Mouse (Mus musculus) cerebellum, adult 9-10 months (tissue): ENCODE data around the gene Reck.
A peak's percentile ranks its signal among the peaks of the same experiment; 100 is the strongest.

Experiments
- DNase-seq: peaks from one replicate; pipeline ENCODE4 v3.0.0; 2022

The Reck gene

DNA sequence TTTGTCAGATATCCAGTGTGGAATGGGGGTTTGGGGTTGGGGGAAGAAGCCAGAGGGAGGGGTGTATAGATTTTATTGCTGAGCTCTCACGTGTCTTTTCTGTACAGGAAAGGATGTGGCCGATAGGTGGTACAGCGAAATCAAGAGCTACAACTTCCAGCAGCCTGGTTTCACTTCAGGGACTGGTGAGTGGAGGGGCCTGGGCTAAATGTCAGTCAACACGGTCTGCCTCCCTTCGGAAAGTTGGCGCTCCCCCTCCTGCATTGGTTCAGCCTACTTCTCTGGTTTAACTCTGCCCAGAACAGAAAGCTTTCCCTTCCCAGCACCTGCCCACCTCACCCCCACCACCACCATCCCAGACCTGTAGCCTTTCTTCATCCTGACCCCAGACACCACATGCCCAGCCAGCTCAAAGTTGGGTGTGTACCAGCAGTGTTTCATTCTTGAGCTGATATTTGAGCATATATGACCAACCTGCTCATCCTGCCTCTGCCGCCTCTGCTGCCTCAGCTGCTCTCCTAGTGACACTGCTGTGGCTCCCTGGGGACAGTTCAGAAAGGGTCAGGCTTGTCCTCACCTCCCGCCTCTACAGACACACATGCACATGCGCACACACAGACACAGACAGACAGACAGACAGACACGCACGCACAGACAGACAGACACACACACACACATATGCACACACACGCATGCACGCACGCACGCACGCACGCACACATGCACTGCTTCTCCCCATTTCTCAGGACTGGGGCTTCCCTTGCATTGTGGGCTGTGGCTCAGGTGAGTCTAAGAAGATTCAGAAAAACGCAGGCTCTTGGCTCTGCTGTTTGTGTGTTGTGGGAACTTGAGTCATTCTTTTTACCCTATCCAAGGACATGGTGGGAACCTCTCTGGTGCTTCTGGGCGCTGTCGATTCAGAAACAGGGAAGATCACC lies 95.3 kb downstream of the Reck start:
- DNase-seq = no peak

DNA sequence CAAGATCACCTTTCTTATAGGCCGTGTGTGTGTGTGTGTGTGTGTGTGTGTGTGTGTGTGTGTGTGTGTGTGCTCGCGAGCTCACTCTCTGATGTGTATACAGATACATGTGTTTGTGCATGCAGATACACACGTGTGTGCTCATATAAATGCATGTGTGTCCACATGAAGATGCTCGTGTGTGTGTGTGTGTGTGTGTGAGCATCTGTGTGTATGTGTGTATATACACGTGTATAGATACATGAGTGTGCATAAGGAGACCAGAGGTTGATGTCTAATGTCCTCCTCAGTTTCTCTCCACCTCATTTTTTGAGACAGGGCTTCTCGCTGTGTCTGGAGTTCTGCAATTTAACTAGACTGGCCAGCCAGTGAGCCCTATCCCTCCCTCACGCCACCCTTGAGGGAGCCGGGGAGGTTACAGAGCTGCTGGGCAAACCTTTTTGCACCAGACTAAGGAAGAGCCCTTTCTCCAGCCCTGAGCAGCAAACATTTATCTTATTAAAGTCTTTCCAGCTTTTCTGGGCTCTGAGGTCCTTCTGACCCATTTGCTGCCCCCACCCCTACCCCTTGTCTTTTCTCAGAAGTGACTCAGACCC lies 96.3 kb downstream of the Reck start:
- DNase-seq = no peak

DNA sequence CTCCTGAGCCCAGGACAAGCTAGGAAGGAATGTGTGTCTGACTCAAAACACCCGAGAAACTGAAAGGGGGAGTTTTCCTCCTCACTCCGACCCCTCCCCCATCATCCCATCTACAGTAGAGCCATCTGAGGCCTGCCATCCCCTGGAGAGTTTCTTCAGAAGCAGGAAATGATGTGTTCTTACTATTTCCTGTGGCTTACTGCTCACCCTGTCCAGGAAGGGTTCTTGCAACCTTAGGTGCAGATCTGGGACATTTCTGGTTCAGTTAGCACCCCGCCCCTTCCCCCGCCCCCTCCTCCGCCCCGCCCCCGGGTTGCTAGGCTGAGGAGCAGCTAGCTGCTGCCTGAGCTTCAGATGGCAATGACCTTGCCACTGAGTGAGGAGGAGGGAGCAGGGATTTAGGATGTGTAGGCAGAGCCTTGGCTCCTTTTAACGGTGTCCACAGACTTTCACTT lies 96.8 kb downstream of the Reck start:
- no peak for DNase-seq

DNA sequence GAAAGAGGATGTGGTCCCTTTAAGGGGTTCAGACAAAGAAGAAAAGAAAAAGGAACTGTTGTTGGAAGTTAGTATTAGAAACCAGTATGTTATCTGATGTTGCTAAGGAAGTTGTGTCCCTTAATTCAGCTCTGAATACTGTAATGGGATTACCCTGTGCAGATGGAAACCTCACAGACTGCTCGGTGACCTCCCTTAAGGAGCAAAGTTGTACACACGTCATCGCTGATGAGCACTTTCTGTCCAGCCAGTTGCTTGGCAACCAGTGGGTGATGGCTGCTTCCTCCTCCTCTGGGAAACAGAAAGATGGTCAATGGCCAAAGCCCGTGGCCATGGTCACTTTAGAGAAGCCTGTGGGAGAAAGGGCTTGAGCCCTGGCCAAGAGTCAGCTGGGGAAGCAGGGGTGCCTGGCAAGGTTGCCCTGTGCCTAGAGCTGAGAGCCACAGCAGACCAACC lies 98.2 kb downstream of the Reck start:
- peak; percentile 28 for DNase-seq

DNA sequence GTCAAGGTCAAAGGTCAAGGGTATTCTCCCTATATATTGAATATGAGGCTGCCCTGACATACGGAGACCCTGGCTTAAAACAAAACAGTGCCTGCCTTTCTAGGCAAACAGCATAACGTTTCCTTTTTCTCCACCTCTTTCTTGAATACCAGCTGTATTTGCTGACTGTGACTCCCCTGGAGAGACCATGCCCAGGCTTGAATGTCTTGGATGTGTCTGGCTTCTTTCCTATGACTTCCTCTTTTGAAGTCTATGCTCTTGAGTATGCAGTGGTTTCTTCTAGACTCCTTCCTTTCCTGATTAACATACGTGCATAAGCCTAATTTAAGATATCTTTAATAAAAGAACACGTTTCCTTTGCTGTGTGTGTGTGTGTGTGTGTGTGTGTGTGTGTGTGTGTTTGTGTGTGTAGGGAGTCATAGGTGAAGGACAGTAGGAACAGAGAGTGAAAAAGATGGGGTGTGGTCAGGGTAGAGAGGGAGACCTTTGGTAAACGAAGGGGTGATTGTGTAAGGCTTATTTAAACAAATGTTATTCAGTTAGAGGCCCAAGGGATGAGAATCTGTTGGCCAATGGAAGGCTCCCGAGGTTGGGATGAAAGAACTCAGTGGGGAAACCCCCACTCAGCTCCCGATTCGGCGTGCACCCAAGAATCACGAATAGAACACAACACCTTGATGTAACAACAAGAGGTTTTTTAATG lies 99.7 kb downstream of the Reck start:
- DNase-seq = no peak

DNA sequence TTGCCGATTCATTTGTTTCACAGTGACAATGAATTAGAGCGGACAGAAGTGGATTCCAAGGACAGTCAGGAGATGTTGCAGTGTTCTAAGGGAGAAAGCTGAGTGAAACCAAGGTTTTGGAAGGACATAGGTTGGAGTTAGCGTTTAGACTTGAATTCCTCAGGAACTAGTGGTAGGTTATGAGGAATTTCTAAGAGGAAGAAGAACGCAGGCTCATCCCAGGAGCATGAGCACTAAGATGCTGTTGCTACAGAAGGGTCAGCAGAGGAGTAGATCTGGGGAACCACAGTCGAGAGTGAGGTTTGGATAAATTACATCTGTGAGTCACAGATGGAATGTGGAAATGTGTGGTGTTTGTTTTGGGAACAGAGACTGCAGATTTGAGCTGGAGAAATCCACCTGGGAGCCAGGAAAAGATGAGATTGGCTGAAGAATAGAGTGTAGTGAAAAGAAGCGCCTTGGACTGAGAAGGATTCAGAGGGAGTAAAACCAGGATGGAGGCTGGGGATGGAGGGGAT lies 101.0 kb downstream of the Reck start:
- DNase-seq = no peak

DNA sequence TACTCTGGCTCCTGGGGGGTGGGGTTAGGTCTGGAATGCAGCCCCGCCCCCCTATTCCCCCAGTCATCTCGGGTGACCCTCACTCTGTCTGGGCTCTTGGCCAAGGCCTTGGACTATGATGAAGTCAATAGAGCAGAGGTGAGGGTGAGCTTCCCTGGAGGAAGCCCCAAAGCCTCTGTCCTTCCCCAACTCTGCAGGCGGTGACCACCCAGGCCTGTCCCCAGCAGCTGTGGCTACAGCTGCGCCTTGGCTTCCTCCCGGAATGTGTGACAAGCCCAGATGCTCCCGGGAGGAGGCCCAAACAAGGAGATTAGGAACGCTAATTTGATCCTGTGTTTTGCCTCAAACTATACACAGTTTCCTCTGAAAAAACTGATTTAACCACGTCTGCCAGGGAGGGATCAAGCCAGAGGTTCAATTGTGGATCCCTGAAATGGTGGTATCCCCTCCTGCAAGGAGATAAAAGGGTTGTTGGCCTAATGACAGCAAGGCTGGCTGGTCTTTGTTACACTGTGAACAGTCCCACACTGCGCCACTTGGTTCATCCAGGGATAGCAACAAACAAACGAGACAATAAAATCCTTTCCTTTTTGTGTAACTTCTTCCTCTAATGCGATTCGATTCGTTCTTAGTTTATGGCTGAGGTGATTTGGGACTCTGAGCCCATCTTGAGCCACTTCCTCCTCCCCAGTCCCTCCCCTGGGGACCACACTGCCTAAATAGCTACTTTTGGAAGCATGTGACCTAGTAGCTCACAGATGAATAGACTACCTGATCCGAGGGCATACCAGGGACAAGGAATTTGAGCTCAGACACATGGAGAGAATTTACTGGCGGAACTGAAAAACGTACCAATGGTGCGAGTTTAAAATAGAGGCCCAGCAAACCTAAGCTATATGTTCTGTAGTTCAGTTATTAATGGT lies 103.5 kb downstream of the Reck start:
- DNase-seq = no peak

DNA sequence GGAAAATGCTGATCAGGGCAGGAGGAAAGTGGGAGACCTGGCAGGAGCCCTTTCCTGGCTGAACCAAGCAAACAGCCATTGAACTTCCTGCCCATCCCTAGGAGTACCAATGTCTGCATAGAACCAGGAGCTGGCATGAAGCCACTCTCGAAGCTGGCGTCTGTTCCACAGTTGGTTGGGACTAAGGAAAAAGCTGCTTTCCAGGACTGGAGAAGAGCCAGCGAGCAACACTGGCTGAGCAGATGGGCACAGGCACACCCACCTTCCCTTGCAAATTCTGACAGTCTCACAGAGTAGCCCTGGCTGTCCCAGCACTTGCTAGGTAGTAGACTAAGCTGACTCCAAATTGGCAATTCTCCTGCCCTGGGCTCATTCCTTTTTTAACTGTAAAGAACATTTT lies 104.4 kb downstream of the Reck start:
- peak; percentile 79 for DNase-seq

DNA sequence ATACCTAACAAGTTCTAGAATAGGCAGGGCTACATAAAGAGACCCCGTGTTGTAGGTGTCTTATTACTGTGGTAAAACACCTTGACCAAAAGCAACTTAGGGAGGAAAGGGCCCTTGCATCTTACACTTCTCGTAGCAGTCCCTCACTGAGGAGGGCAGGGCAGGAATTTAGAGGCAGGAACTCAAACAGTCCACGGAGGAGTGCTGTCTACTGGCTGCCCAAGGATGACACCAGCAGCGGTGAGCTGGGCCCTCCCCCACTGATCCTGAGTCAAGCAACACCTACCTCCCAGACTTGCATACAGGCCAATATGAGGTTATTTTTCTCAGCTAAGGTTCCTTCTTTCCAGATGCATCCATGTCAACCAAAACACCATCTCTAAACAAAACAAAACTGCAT lies 104.9 kb downstream of the Reck start:
- no peak for DNase-seq

DNA sequence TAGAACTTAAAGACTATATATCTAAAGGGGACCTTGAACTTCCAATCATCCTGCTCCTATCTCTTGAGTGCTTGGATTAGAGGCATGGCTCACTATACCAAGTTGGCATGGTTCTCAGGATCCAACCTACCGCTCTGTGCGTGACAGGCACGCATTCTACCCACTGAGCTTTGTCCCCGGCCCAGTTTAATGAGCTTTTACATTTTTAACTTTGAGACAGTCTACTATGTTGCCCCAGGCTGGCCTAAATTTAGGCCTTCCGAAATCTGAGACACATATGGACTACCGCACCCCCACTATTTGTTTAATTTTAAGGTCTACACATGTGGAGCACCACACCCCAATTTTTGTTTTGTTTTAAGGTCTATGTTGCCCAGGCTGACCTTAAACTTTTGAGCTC lies 105.5 kb downstream of the Reck start:
- DNase-seq = no peak

DNA sequence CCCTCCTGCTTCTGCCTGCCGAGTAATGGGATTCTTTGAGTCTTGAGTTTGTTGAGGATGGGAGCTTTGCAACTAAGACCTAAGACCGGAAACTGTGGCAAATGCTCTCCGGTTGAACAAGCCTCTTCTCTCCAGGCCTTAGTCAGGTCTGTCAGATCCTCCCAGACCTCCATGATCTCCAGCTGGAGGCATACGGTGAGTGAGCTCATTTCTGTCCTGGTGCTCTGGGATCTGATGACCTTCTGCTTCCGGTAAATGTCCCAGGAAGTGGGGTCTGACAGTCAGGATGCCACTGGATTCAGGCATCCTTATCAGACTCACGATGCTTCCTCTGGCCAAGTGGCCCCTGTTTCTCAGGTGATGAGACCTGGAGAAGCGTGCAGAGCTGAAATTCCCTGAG lies 105.9 kb downstream of the Reck start:
- no peak for DNase-seq

DNA sequence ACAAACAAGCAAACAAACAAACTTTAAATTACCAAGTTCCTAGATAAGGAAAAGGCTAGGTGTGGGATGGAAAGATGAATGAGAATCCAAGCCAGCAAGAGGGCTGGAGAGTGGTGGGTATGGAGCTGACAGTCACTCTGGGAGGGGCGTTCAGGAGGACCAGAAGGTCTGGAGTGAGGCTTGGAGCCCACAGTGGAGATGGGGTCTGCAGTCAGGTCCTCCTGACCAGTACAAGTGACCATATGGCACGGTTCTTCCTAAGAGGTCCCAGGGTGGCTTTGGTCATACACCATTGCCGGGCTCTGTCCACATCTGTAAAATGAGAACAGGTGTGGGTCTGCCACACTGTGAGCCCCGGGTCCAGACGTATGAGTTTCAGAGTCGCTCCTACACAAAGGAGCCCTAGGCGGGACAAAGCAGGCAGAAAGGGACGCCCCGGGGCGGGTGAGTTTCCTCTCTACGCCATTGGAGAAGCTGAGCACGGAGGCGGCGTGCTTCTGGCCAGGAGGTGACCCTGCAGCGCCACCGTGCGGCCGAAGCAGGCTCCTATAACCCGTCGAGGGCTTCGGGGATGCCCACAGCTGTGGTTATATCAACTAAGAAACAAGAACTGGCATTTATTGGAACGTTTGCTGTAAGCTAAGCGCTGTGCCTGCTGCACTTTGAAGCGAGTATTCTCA lies 106.9 kb downstream of the Reck start:
- DNase-seq = peak; percentile 82

DNA sequence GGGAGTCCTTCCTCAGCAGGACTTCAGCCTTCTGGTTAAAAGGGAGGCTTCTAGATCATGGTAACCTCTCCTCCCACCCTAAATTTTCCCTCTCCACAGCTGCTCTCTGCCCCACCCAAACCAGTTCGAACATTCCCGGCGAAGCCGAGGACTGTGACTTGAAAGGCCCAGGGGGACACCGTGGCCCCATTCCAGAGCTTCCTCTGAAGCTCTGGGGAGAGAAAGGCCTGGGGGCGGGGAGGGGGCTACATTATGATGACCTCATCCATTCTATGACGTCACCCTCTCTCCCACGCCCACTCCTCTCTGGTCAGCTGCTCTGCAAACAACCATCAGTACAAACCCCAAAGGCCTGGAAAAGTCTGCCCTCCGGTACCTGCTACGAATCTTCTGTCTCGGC lies 107.9 kb downstream of the Reck start, which contains the start of gene Ccin:
Gene Ccin, plus strand, starts transcription at position 303 of the 400 bp plus-strand sequence.
- no peak for DNase-seq

DNA sequence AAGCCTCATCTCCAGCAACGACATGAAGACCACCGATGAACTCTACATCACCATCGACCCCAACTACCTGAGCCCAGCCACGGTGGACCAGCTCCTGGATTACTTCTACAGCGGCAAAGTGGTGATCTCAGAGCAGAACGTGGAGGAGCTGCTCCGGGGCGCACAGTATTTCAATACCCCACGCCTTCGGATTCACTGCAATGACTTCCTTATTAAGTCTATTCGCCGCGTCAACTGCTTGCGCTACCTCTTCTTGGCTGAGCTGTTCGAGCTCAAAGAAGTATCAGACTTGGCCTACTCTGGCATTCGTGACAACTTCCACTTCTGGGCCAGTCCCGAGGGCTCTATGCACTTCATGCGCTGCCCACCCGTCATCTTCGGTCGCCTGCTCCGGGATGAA lies 108.4 kb downstream of the Reck start:
- no peak for DNase-seq

DNA sequence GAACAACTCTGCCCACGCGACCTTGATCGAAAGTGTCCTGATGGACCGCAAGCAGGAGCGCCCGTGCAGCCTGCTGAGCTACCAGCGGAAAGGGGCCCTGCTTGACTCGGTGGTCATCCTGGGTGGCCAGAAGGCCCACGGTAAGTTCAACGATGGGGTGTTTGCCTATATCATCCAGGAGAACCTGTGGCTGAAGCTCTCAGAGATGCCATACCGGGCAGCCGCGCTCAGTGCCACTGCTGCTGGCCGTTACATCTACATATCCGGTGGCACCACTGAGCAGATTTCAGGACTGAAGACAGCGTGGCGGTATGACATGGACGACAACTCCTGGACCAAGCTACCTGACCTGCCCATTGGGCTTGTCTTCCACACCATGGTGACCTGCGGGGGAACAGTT lies 109.0 kb downstream of the Reck start:
- DNase-seq = no peak

DNA sequence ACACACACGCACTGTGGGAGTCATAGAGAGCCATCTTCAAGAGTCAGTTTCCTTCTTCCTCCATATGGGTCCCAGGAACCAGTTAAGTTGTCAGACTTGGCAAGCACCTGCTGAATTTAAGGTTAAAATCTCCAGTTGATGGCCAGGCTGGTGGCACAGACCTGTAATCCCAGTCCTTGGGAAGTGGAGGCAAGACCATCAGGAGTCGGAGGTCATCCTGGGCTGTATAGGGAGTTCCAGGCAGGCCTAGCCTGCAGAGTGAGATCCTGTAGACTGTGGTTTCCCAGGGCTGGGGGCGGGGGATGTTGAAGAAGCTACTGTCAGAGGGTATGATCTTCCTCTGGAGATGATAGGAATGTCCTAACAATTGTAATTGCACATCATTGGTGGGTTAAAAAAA lies 113.6 kb downstream of the Reck start:
- DNase-seq = no peak

DNA sequence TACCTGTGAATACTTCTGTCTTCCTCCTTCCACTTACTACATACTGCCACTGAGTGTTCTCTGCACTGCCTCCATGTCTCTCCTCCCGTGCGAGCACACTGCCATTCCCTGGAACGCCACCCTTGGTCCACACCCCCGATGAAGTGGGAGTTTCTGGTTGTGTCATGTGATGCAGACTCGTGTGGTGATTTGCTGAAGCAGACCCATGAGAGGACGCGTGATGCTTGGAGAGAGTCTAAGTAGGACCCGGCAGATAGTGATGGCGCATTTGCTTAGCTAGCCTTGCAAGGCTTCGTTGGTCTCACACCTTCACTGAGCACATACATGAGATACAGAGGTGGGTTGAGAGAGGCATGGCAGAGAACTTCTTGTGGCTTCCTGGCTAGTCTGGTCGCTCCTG lies 117.7 kb downstream of the Reck start:
- DNase-seq = no peak

DNA sequence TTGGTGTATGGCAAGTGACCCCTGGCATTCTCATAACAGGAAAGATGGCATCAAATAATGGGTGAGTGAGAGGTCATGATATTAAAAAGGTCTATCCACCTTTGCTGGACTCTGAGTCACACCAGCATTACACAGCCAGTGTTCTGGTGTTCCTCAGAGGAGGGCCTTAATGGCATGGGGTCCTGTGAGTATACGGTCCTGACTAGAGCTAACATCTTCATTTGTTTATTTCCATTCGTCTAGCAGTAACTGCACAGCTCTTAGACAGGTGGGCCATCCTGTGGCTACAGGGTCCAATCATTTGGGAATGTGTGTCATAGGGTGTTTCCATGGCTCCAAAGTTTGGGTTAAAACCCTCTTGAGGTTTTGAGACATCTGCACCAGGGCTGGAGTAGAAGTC lies 119.0 kb downstream of the Reck start:
- no peak for DNase-seq
